Mouse (Mus musculus): ENCODE data around the gene Mcf2l. TPM values are rescaled to one million over a fixed set of nuclear protein-coding genes. Genes with fewer than 3 reads are reported as not detected.

Mcf2l gene
- polyA plus RNA-seq, 1 experiment from 2014 or later = 11.5 TPM

GRCm38 (mm10) chr8:12978726-12979125 lies 105.1 kb downstream of the Mcf2l start:
- peak; percentile 71; the same call in 1 of the 2 replicates for ATAC-seq (ENCODE audit: insufficient number of reproducible peaks, low FRiP score)
- peaks cover 5% of the 10 kb centered on the region; the same call in 1 of the 2 replicates for H3K9me3 ChIP-seq (replicated peaks)
- H3K4me1 ChIP-seq (replicated peaks) = peaks cover 2% of the 10 kb centered on the region; the same call in 1 of the 2 replicates
- H3K9ac ChIP-seq = no peak overlapping the region
- WGBS = 22% methylated on average over 5 of the region's 5 CpGs
- peaks cover 6% of the 10 kb centered on the region for H3K36me3 ChIP-seq
- peaks cover 6% of the 10 kb centered on the region; the same call in 1 of the 2 replicates for H3K27me3 ChIP-seq (replicated peaks)
- H3K4me2 ChIP-seq = no peak overlapping the region
- H3K4me3 ChIP-seq = no peak overlapping the region
- H3K27ac ChIP-seq (ENCODE audit: poor library complexity, severe bottlenecking) = no peak overlapping the region

- Histone ChIP-seq H3K27ac (ENCODE audit: poor library complexity, severe bottlenecking) (no peak overlapping the region), H3K4me2 (no peak overlapping the region), H3K36me3 (no peaks in the 10 kb centered on the region), H3K9ac (no peak overlapping the region), H3K4me3 (no peak overlapping the region), H3K27me3 (replicated peaks) (no peaks in the 10 kb centered on the region), H3K4me1 (replicated peaks) (peaks cover 9% of the 10 kb centered on the region), H3K9me3 (replicated peaks) (peaks cover 5% of the 10 kb centered on the region; the same call in 1 of the 2 replicates)
- 77% methylated on average over 18 of the region's 18 CpGs for WGBS
- no peak for ATAC-seq (ENCODE audit: insufficient number of reproducible peaks, low FRiP score)
Observed at GRCm38 (mm10) chr8:12983681-12984467, 110.3 kb downstream of the Mcf2l start.

GRCm38 (mm10) chr8:12984601-12985243 lies 111.1 kb downstream of the Mcf2l start:
- Histone ChIP-seq H3K9me3 (replicated peaks) (peaks cover 5% of the 10 kb centered on the region; the same call in 1 of the 2 replicates), H3K9ac (no peak overlapping the region), H3K4me3 (no peak overlapping the region), H3K27me3 (replicated peaks) (no peaks in the 10 kb centered on the region), H3K4me2 (no peak overlapping the region), H3K4me1 (replicated peaks) (peaks cover 9% of the 10 kb centered on the region), H3K36me3 (no peaks in the 10 kb centered on the region), H3K27ac (ENCODE audit: poor library complexity, severe bottlenecking) (no peak overlapping the region)
- 81% methylated on average over 17 of the region's 17 CpGs for WGBS
- ATAC-seq (ENCODE audit: insufficient number of reproducible peaks, low FRiP score) = no peak

GRCm38 (mm10) chr8:12985259-12985658 lies 111.7 kb downstream of the Mcf2l start:
- Histone ChIP-seq H3K9ac (no peak overlapping the region), H3K9me3 (replicated peaks) (peaks cover 5% of the 10 kb centered on the region; the same call in 1 of the 2 replicates), H3K27ac (ENCODE audit: poor library complexity, severe bottlenecking) (no peak overlapping the region), H3K27me3 (replicated peaks) (no peaks in the 10 kb centered on the region), H3K36me3 (no peaks in the 10 kb centered on the region), H3K4me1 (replicated peaks) (peaks cover 9% of the 10 kb centered on the region), H3K4me2 (no peak overlapping the region), H3K4me3 (no peak overlapping the region)
- ATAC-seq (ENCODE audit: insufficient number of reproducible peaks, low FRiP score) = no peak
- WGBS = 82% methylated on average over 13 of the region's 13 CpGs

- H3K27me3 ChIP-seq (replicated peaks) = no peaks in the 10 kb centered on the region
- H3K27ac ChIP-seq (ENCODE audit: poor library complexity, severe bottlenecking) = no peak overlapping the region
- 0 out of 2 replicates have a peak overlapping the region, but pooled peaks have one; percentile 32 for H3K9ac ChIP-seq
- no peak for ATAC-seq (ENCODE audit: insufficient number of reproducible peaks, low FRiP score)
- 53% methylated on average over 8 of the region's 8 CpGs for whole genome bisulfite sequencing
- H3K4me1 ChIP-seq (replicated peaks) = peaks cover 13% of the 10 kb centered on the region
- peaks cover under 1% of the 10 kb centered on the region; the same call in 1 of the 2 replicates for H3K9me3 ChIP-seq (replicated peaks)
- H3K36me3 ChIP-seq = no peaks in the 10 kb centered on the region
- no peak overlapping the region for H3K4me2 ChIP-seq
- no peak overlapping the region for H3K4me3 ChIP-seq
Observed at GRCm38 (mm10) chr8:12987571-12987970, 114.0 kb downstream of the Mcf2l start.

GRCm38 (mm10) chr8:12988722-12989430 lies 115.3 kb downstream of the Mcf2l start:
- Histone ChIP-seq H3K4me2 (no peak overlapping the region), H3K36me3 (no peaks in the 10 kb centered on the region), H3K4me3 (no peak overlapping the region), H3K27me3 (replicated peaks) (no peaks in the 10 kb centered on the region), H3K9ac (no peak overlapping the region), H3K27ac (ENCODE audit: poor library complexity, severe bottlenecking) (no peak overlapping the region), H3K9me3 (replicated peaks) (no peaks in the 10 kb centered on the region), H3K4me1 (replicated peaks) (peaks cover 19% of the 10 kb centered on the region)
- no peak for ATAC-seq (ENCODE audit: insufficient number of reproducible peaks, low FRiP score)
- WGBS = 63% methylated on average over 13 of the region's 13 CpGs

- Histone ChIP-seq H3K36me3 (no peaks in the 10 kb centered on the region), H3K27me3 (replicated peaks) (no peaks in the 10 kb centered on the region), H3K4me1 (replicated peaks) (peaks cover 22% of the 10 kb centered on the region), H3K27ac (ENCODE audit: poor library complexity, severe bottlenecking) (no peak overlapping the region), H3K9me3 (replicated peaks) (no peaks in the 10 kb centered on the region), H3K4me2 (no peak overlapping the region), H3K4me3 (no peak overlapping the region), H3K9ac (no peak overlapping the region)
- WGBS = 85% methylated on average over 10 of the region's 10 CpGs
- no peak for ATAC-seq (ENCODE audit: insufficient number of reproducible peaks, low FRiP score)
Observed at GRCm38 (mm10) chr8:12991411-12991810, 117.8 kb downstream of the Mcf2l start.

- no peaks in the 10 kb centered on the region for H3K27me3 ChIP-seq (replicated peaks)
- no peaks in the 10 kb centered on the region for H3K36me3 ChIP-seq
- no peak for ATAC-seq (ENCODE audit: insufficient number of reproducible peaks, low FRiP score)
- no peak overlapping the region for H3K9ac ChIP-seq
- no peak overlapping the region for H3K4me2 ChIP-seq
- H3K4me1 ChIP-seq (replicated peaks) = peaks cover 34% of the 10 kb centered on the region
- no peak overlapping the region for H3K27ac ChIP-seq (ENCODE audit: poor library complexity, severe bottlenecking)
- no peak overlapping the region for H3K4me3 ChIP-seq
- no peaks in the 10 kb centered on the region for H3K9me3 ChIP-seq (replicated peaks)
- 69% methylated on average over 5 of the region's 5 CpGs for WGBS
Observed at GRCm38 (mm10) chr8:12994468-12994867, 120.9 kb downstream of the Mcf2l start.

GRCm38 (mm10) chr8:12995481-12995880 lies 121.9 kb downstream of the Mcf2l start:
- ATAC-seq (ENCODE audit: insufficient number of reproducible peaks, low FRiP score) = no peak
- no peak overlapping the region for H3K9ac ChIP-seq
- no peak overlapping the region for H3K27ac ChIP-seq (ENCODE audit: poor library complexity, severe bottlenecking)
- peaks cover 34% of the 10 kb centered on the region for H3K4me1 ChIP-seq (replicated peaks)
- no peak overlapping the region for H3K4me2 ChIP-seq
- H3K36me3 ChIP-seq = no peaks in the 10 kb centered on the region
- 76% methylated on average over 5 of the region's 5 CpGs for WGBS
- H3K27me3 ChIP-seq (replicated peaks) = no peaks in the 10 kb centered on the region
- H3K4me3 ChIP-seq = no peak overlapping the region
- no peaks in the 10 kb centered on the region for H3K9me3 ChIP-seq (replicated peaks)

- Histone ChIP-seq H3K36me3 (0 out of 2 replicates have a peak, but pooled peaks cover 5% of the 10 kb centered on the region), H3K9me3 (replicated peaks) (no peaks in the 10 kb centered on the region), H3K9ac (no peak overlapping the region), H3K4me3 (no peak overlapping the region), H3K4me2 (peak overlapping the region; percentile 7; the same call in 1 of the 2 replicates), H3K27ac (ENCODE audit: poor library complexity, severe bottlenecking) (peak overlapping the region; percentile 69; the same call in 1 of the 2 replicates), H3K4me1 (replicated peaks) (peaks cover 40% of the 10 kb centered on the region), H3K27me3 (replicated peaks) (no peaks in the 10 kb centered on the region)
- ATAC-seq (ENCODE audit: insufficient number of reproducible peaks, low FRiP score) = no peak
- WGBS = 28% methylated on average over 8 of the region's 8 CpGs
Observed at GRCm38 (mm10) chr8:12996831-12997275, 123.2 kb downstream of the Mcf2l start.

- Histone ChIP-seq H3K9ac (no peak overlapping the region), H3K27ac (ENCODE audit: poor library complexity, severe bottlenecking) (no peak overlapping the region), H3K9me3 (replicated peaks) (no peaks in the 10 kb centered on the region), H3K4me1 (replicated peaks) (peaks cover 31% of the 10 kb centered on the region), H3K4me2 (no peak overlapping the region), H3K27me3 (replicated peaks) (no peaks in the 10 kb centered on the region), H3K4me3 (no peak overlapping the region), H3K36me3 (0 out of 2 replicates have a peak, but pooled peaks cover 8% of the 10 kb centered on the region)
- no peak for ATAC-seq (ENCODE audit: insufficient number of reproducible peaks, low FRiP score)
- 68% methylated on average over 7 of the region's 8 CpGs for WGBS
Observed at GRCm38 (mm10) chr8:12998331-12998730, 124.7 kb downstream of the Mcf2l start.

Data from heart, embryonic 12.5 days (tissue).